Mouse (Mus musculus) bone marrow, adult 2 months (tissue): ENCODE results near the gene Arrb1.

Source experiments
- CTCF ChIP-seq: fragments of 200-500 bp; IDR thresholded peaks from 2 replicates; pipeline ENCODE4 v1.5.1; 2011; ENCODE audit warnings: low read length, control low read depth; ENCODE audit not compliant: control insufficient read depth, insufficient read depth
- POLR2A ChIP-seq: fragments of 200-500 bp; IDR thresholded peaks from 2 replicates; pipeline ENCODE4 v1.6.1; 2011; ENCODE audit warnings: low read depth, mild to moderate bottlenecking, control low read depth, low read length, borderline replicate concordance; ENCODE audit not compliant: control insufficient read depth

DNA sequence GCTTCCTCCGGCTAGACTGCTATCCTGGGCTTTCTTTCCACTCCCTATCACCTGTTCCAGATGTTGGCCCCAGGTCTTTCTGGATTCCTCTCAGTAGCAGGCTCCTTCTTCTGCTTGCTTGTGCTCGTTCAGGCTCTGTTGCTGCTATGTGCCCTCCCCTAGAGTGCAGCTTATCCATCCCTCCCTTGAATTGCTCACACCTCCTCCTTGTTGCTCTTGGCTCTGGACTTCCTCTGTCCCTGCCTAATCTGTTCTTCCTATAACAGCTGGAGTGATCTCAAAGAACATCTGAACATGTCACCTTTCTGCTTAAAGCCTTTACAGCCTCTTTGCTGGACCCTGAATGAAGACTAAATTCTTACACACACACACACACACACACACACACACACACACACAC, 6.7 kb upstream of the Arrb1 start:
- TF ChIP-seq POLR2A (no peak), CTCF (no peak)
